Mouse (Mus musculus) limb, embryonic 14.5 days (tissue): ENCODE results near the gene Spryd3. TPM values are rescaled to one million over a fixed set of nuclear protein-coding genes. Genes with fewer than 3 reads are reported as not detected.

Experiments used
- ATAC-seq: fragments of 200-750 bp; cut with Nextera tagmentation; 2 replicates; pipeline ENCODE4 v1.8.0; 2017; ENCODE audit warnings: low read depth, moderate number of reproducible peaks, moderate TSS enrichment; ENCODE audit not compliant: low FRiP score
- DNase-seq: peaks from one replicate; pipeline ENCODE4 v3.0.0-alpha.2; 2015; ENCODE audit warnings: low spot score
- H3K27ac ChIP-seq: fragments of 300-500 bp; sonication (generic); replicated peaks from 2 replicates; pipeline ENCODE4 v1.5.1; 2014; ENCODE audit warnings: low read depth, mild to moderate bottlenecking, low read length, moderate library complexity, mixed read lengths
- H3K27me3 ChIP-seq: fragments of 300-500 bp; sonication (generic); 2 replicates; pipeline ENCODE4 v1.6.1; 2014; ENCODE audit warnings: low read length, mixed read lengths; ENCODE audit not compliant: control insufficient read depth, insufficient read depth
- H3K36me3 ChIP-seq: fragments of 300-500 bp; sonication (generic); 2 replicates; pipeline ENCODE4 v1.6.1; 2014; ENCODE audit warnings: mild to moderate bottlenecking, low read length, moderate library complexity, mixed read lengths; ENCODE audit not compliant: control insufficient read depth, insufficient read depth
- H3K4me1 ChIP-seq: fragments of 300-500 bp; sonication (generic); 2 replicates; pipeline ENCODE4 v1.6.1; 2014; ENCODE audit warnings: antibody characterized with exemption, low read length, mixed read lengths; ENCODE audit not compliant: control insufficient read depth, insufficient read depth
- H3K4me2 ChIP-seq: fragments of 300-500 bp; sonication (generic); replicated peaks from 2 replicates; pipeline ENCODE4 v1.6.1; 2014; ENCODE audit warnings: low read depth, mild to moderate bottlenecking, low read length, moderate library complexity; ENCODE audit not compliant: severe bottlenecking
- H3K4me3 ChIP-seq: fragments of 300-500 bp; sonication (generic); replicated peaks from 2 replicates; pipeline ENCODE4 v1.5.1; 2014; ENCODE audit warnings: low read length
- H3K9ac ChIP-seq: fragments of 300-500 bp; sonication (generic); 2 replicates; pipeline ENCODE4 v1.6.1; 2014; ENCODE audit warnings: mild to moderate bottlenecking, low read depth, low read length, moderate library complexity; ENCODE audit not compliant: severe bottlenecking
- H3K9me3 ChIP-seq: fragments of 300-500 bp; sonication (generic); 2 replicates; pipeline ENCODE4 v1.6.1; 2016; ENCODE audit warnings: low read length; ENCODE audit not compliant: control insufficient read depth
- POLR2A ChIP-seq: fragments of 200-500 bp; IDR thresholded peaks from 2 replicates; pipeline ENCODE4 v1.8.0; 2012; ENCODE audit warnings: inconsistent platforms, mild to moderate bottlenecking, moderate library complexity, borderline replicate concordance; ENCODE audit not compliant: insufficient read depth, insufficient read length; ENCODE audit errors: extremely low read depth
- WGBS: fragments of 180-500 bp; shearing (Covaris S2); extraction: QIAGEN DNeasy Blood & Tissue Kit; methylation state at CpG from one replicate; pipeline ENCODE4 v1.1.7; 2014; 5-methylcytosine and 5-hydroxymethylcytosine counted together
- polyA plus RNA-seq, 2 experiments: library from polyadenylated mRNA; depleted of rRNA in 1 of 2; stranded (reverse) in 1 of 2; unstranded in 1 of 2; fragments of >200 nt; fragmentation: Nextera tagmentation in 1 of 2; extraction: Ambion mirVana in 1 of 2; gene quantifications; 2 replicates each; pipeline versions ENCODE4 v1.2.1 to v1.2.3; 2012 to 2014

Spryd3 gene
- polyA plus RNA-seq, 2 experiments = 18.7 to 37.4 TPM

GRCm38 (mm10) chr15:102079221-102079620 lies 56.8 kb downstream of the Spryd3 start:
- peaks cover 12% of the 10 kb centered on the region; the same call in 1 of the 2 replicates for H3K4me1 ChIP-seq
- TF ChIP-seq POLR2A = no peak
- ATAC-seq (no peak), DNase-seq (no peak)
- no peak overlapping the region for H3K4me3 ChIP-seq
- H3K27me3 ChIP-seq = no peaks in the 10 kb centered on the region
- no peak overlapping the region for H3K9ac ChIP-seq
- H3K4me2 ChIP-seq = no peak overlapping the region
- 77% methylated on average over 4 of the region's 4 CpGs for WGBS
- peaks cover 30% of the 10 kb centered on the region for H3K36me3 ChIP-seq
- H3K9me3 ChIP-seq = no peaks in the 10 kb centered on the region
- H3K27ac ChIP-seq = no peak overlapping the region

- Histone ChIP-seq H3K9me3 (no peaks in the 10 kb centered on the region), H3K4me3 (no peak overlapping the region), H3K4me1 (peaks cover 12% of the 10 kb centered on the region; the same call in 1 of the 2 replicates), H3K4me2 (no peak overlapping the region), H3K9ac (no peak overlapping the region), H3K27ac (no peak overlapping the region), H3K36me3 (peaks cover 10% of the 10 kb centered on the region), H3K27me3 (no peaks in the 10 kb centered on the region)
- DNase-seq (no peak), ATAC-seq (no peak)
- 91% methylated on average over 2 of the region's 2 CpGs for WGBS
- TF ChIP-seq POLR2A = no peak
These were observed 58.8 kb downstream of the Spryd3 start for GRCm38 (mm10) chr15:102077111-102077677.

GRCm38 (mm10) chr15:102074876-102075585 lies 61.0 kb downstream of the Spryd3 start:
- Histone ChIP-seq H3K27ac (peak overlapping the region; percentile 95; the same call in 1 of the 2 replicates), H3K4me1 (peaks cover 12% of the 10 kb centered on the region; the same call in 1 of the 2 replicates), H3K36me3 (no peaks in the 10 kb centered on the region), H3K27me3 (no peaks in the 10 kb centered on the region), H3K9me3 (no peaks in the 10 kb centered on the region), H3K9ac (peak overlapping the region; percentile 83), H3K4me2 (peak overlapping the region; percentile 65), H3K4me3 (peak overlapping the region; percentile 98)
- WGBS = 10% methylated on average over 11 of the region's 11 CpGs
- ATAC-seq (no peak), DNase-seq (no peak)
- no peak for TF ChIP-seq POLR2A

GRCm38 (mm10) chr15:102074070-102074731 lies 61.8 kb downstream of the Spryd3 start:
- H3K4me2 ChIP-seq = peak overlapping the region; percentile 65
- 0% methylated on average over 41 of the region's 57 CpGs for WGBS
- peak; percentile 46 for ATAC-seq

GRCm38 (mm10) chr15:102073559-102074069 lies 62.4 kb downstream of the Spryd3 start, which contains the start of gene Eif4b:
Gene Eif4b, plus strand, starts transcription at chr15:102073773.
- peak within 1 kb of the TSS; percentile 83 for H3K9ac ChIP-seq
- DNase-seq = peak; percentile 98
- peak within 1 kb of the TSS; percentile 95 for H3K27ac ChIP-seq
- H3K9me3 ChIP-seq = no peaks in the 10 kb centered on the region
- no peaks in the 10 kb centered on the region for H3K27me3 ChIP-seq
- peak; percentile 57; the same call in 1 of the 2 replicates for TF ChIP-seq POLR2A
- ATAC-seq = peak; percentile 94
- under 1% methylated on average over 52 of the region's 58 CpGs for WGBS
- peak within 1 kb of the TSS; percentile 65 for H3K4me2 ChIP-seq
- H3K36me3 ChIP-seq = no peaks in the 10 kb centered on the region
- peaks cover 12% of the 10 kb centered on the region; the same call in 1 of the 2 replicates for H3K4me1 ChIP-seq
- H3K4me3 ChIP-seq = peak within 1 kb of the TSS; percentile 98

More at GRCm38 (mm10) chr15:102074070-102074731, 61.8 kb downstream of the Spryd3 start:
- Histone ChIP-seq H3K9ac (peak overlapping the region; percentile 83), H3K4me1 (peaks cover 12% of the 10 kb centered on the region; the same call in 1 of the 2 replicates), H3K27me3 (no peaks in the 10 kb centered on the region), H3K4me3 (peak overlapping the region; percentile 98), H3K9me3 (no peaks in the 10 kb centered on the region), H3K27ac (peak overlapping the region; percentile 95), H3K36me3 (no peaks in the 10 kb centered on the region)
- peak; percentile 64 for DNase-seq
- TF ChIP-seq POLR2A = no peak
